Mouse (Mus musculus) kidney, postnatal 4 days (tissue): ENCODE results near the gene Rabepk.
"Not testable (repeated sequence)": the region's sequence is repeated elsewhere in the genome, so short reads cannot be mapped to it uniquely, and the experiment has no call there.

Source experiments
- DNase-seq, 2 experiments: peaks; one replicate each; pipeline ENCODE4 v3.0.0; 2021; ENCODE audit warnings: mixed read lengths in 2 of 2

Gene Rabepk

DNA sequence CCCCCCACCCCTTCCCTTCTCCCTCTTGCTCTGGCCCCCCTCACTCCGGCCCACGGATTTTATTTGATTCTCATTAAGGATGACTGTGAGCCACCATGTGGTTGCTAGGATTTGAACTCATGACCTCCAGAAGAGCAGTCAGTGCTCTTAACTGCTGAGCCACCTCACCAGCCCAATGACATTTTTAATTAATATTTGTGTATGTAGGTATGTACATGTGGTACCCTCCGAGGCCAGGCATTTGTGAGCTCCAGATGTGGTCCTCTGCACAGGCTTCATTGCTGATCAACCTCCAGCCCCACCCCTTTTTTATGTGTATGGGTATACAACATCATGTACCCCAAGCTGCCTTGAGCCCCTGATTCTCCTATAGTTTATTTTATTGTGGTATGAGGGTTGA is 4.0 kb upstream of the Rabepk start:
- DNase-seq: no peak

DNA sequence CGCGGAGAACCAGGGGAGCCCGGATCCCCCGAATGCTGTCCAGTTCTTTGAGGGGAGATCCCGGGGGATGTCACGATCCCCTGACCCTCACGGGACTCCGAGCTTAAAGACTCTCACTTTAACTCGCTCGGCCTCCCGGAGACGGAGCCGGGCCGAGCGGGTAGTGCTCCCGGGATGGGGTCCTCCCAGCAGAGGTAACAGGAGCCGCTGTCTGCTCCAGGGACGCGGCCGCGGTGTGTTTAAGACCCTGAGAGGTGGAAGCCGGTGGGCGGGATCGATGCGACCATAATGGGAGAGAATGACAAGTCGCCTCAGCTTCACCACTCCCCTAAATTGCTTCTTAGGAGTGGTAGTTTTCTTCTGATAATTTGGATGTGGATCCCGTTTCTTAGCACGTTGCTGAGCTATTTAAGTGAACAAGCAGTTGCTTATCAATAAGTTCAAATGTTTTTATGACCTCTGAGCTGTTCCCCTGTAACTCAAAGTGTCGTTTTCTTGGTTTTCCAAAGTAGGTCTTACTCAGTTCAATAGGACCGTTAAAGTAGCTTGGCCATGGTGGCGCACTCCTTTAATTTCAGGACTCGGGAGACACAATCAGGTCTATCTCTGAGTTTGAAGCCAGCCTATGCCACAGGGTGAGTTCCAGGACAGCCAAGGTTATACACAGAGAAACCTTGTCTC is 3.0 kb upstream of the Rabepk start:
- peak; percentile 58 to 74 for DNase-seq

DNA sequence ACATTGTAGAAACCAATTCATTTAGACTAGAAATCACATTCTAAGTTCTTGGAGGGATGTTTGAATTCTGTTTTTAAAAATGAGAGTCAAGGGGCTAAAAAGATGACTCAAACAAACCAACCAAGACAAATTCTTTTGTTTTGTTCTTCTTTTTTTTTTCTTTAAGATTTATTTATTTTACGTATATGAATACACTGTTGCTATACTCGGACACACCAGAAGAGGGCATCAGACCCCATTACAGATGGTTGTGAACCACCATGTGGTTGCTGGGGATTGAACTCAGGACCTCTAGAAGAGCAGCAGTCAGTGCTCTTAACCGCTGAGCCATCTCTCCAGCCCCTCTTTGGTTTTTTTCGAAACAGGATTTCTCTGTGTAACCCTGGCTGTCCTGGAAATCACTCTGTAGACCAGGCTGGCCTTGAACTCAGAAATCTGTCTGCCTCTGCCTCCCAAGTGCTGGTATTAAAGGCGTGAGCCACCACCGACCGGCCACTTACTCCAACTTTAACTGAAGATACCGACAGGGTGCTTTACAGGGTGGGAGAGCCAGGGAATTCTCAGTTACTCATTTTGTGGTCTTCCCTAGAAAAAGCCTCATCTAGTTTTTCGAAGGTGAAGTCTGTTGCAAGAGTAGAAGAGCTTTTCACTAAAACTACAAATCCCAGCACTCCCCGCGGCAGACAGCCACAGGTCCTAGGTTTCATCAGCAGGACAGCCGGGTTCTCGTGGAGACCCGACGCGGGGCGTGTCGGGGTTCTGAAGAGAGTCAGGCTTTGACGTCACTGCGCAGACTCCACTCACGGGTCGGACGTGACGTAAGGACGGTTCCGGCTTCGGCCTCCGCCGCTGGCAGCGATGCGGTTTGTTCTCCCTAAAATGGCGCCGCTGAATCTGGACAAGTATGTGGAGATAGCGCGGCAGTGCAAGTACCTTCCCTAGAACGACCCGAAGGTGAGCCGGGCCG is 2.1 kb upstream of the Rabepk start:
- peak; percentile 98 for DNase-seq

DNA sequence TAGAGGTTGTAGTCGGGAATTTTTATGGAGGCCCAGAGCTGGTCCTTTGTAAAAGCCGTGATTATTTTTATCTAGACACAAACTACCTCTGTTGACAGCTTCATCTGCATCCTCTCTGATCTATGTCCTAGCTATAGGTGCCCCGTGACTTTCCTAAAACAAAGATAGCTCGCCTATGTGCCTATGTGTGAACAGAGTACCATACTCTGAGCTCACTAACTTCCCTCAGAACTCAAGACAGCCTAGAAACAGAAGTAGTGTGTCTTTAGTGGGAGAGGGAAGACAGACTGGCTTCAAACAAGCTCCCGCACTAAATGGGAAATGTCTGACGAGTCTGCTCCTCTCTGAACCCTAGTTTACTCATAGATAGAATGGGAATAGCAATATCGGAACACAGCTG is 659 bp upstream of the Rabepk start:
- DNase-seq: no peak

DNA sequence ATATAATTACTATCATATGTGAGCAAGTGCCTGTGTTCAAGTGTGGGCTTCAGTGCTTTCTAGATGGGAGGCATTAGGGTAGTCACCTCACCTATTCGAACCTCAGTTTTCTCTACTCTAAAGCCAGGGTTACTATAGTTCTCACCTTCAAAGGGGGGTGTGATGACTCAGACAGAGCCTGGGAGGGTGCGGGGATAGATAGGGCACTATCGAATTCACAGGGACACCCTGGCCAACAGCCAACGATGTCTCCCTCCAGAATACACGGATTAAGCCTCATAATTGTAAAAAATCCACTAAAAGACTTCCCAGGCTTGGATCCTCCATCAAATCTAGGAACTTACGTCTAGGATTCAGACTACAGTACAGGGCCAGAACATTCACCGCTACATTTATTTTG is 4.3 kb downstream of the Rabepk start:
- DNase-seq: no peak

DNA sequence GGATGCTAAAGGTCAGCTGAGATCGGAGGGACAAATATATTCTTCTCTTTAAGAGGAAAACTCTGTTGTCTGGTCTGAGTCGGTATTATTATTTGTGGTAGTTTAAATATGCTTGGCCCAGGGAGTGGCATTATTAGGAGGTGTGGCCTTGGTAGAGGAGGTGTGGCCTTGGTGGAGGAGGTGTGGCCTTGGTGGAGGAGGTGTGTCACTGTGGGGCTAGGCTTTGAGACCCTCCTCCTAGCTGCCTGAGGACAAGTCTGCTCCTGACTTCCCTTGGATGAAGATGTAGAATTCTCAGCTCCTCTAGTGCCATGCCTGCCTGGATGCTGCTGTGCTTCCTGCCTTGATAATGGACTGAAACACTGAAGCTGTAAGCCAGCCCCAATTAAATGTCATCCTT is 5.2 kb downstream of the Rabepk start:
- no peak for DNase-seq

DNA sequence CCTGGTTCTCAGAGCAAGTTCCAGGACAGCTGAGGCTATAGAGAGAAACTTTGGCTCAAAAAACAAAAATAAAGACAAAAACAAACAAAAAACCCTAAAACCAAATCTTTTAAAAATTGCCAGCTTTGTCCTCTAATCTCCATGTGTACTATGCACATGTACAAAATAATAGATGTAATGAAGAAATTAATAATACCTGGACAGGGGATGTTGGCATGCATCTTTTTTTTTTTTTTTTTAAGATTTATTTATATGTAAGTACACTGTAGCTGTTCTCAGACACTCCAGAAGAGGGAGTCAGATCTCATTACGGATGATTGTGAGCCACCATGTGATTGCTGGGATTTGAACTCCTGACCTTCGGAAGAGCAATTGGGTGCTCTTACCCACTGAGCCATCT is 7.2 kb downstream of the Rabepk start:
- not testable (repeated sequence) for DNase-seq

DNA sequence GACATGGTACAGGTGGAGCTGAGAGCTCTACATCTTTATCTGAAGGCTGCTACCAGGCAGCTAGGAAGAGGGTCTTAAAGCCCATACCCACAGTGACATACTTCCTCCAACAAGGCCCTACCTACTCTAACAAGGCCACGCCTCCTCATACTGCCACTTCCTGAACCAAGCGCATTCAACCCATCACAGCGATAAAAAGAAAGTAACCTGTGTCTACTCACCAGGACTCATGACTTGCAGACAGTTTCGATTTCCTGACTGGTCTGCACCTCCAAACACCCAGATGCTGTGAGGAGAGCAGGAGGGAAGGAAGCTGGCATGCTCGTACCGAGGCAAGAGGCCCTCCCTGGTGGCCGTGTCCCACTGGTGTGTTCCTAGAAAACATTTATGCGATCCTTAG is 9.4 kb downstream of the Rabepk start:
- no peak for DNase-seq

DNA sequence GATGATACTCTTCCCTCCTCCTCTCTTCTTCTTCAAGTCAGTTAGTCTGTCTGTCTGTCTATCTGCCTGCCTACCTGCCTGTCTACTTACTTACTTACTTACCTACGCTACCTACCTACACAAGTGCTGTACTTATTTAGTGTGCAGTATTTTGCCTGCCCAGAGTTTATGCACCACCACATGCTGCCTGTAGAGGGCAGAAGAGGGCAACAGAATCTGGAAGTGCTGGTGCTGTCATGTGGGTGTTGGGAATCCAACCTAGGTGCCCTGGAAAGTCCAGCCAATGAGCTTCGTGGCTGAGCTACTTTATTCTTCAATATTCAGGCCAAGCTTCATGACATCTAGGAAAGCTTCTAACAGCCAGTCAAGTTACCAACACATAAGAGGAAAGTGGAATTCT is 15.6 kb downstream of the Rabepk start:
- DNase-seq: peak; percentile 57 to 60

DNA sequence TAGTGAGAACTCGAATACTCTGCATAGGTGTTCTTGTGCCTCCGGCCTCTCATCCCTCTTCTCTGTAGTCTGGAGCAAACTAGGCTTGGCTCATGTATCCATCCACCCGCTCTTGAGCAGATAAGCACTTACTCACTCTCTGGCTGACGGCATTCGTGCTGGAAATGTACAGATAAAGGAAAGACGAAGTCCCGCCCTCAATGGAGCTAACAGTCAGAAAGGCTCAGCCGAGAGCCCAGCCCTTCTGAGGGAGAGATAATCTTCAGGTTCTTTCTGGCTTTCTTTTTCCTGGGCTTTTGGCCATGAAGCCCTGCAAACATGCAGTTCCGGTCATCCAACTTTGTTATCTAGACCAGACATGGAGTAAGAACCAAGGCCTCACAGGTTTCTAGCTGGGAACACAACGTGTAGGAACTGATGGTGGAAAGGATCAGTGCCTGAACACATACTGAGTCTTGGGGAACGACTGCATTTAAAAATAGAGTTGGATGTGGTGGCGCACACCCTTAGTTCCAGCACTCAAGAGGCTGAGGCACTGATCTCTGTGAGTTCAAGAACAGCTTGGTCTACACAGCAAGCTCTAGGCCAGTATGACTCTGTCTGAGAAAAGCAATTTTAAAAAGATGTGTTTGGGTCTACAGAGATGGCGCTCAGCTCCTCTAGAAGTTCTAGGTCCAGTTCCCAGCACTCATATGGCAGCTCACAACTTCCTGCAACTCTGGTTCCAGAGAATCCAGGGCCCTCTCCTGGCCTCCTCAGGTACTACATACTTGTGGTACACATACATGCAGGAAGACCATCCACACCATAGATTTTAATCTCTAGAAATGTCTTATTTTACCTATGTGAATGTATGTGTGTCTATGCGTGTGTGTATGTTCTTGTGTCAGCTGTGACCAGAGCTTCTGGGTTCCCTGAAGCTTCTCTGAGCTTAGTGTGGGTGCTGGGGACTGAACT is 16.4 kb downstream of the Rabepk start:
- no peak for DNase-seq

DNA sequence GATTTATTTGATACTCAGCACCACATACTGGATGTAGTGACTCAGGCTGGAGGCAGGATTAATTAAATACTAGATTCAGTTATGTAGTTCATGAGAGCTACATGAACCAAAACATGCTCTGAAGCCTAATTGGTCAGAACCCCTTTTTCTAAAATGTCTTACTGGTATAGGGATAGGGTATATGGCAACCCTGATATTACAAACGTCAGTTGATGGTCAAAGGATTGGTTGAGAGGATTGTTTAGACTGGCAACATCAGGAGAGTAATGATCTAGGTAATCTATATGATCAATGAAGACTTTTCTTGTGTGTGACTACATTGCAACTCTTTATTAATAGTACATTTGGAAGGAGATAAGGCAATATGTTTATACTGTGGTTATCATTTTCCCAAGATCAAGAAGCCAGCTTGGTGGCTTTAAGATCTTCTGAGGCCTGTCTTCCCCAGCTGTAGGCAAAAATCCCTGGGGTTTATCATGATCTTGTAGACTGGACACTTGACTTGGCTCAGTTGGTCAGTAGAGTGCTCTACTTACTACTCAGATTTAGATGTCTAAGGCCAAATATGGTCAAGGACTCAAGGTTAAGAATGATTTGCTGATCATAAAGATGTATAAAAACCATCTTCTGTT is 22.4 kb downstream of the Rabepk start:
- no peak for DNase-seq

DNA sequence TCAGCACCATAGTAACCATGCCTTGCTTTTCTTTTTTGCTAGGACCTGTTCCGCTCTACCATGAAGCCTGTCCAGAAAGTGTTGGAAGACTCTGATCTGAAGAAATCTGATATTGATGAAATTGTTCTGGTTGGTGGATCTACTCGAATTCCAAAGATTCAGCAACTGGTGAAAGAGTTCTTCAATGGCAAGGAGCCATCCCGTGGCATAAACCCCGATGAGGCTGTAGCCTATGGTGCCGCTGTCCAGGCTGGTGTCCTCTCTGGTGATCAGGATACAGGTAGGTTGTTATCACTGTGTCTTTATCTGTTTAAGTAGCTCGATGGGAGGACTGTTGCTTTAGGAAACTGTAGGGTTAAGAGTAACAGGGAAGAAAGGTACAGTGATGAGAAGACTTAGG is 25.2 kb downstream of the Rabepk start:
- no peak for DNase-seq

DNA sequence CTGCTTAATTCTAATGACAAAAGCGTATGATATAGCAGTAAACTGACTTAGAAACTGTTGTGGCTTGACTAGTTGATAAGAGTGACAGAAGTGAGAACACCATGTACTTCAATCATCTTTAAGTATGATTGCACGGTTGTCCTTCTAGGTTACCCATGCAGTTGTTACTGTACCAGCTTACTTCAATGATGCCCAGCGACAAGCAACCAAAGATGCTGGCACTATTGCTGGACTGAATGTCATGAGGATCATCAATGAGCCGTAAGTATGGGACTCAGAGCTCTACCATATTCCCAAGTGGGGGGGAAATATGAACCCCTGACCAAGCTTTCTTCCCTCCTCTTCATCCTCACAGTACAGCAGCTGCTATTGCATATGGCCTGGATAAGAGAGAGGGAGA is 26.0 kb downstream of the Rabepk start:
- no peak for DNase-seq

DNA sequence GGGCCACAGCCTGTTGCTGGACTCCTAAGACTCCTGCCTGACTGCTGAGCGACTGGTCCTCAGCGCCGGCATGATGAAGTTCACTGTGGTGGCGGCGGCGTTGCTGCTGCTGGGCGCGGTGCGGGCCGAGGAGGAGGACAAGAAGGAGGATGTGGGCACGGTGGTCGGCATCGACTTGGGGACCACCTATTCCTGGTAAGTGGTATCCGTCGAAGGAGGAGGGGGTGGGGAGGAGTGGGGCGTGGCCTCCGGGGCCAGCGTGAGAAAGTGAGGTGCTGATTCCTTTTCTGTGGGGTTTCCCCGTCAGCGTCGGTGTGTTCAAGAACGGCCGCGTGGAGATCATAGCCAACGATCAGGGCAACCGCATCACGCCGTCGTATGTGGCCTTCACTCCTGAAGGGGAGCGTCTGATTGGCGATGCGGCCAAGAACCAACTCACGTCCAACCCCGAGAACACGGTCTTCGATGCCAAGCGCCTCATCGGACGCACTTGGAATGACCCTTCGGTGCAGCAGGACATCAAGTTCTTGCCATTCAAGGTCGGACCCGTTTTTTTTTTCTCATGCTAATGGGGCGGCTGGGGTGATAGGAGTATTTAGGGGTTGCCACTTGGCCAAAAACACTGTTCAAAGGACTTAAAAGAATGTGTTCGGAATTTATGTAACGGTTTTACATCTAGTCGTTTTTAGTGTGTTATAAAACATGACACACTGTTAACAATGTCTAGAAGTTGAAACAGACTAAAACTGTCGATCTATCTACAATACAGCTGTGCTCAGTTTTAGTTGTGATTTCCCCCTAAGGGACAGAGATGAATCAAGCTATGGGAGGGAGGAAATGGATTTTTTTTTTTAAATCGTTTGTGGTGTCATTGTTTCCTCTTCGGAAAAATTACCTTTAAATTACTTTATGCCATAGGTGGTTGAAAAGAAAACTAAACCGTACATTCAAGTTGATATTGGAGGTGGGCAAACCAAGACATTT is 27.2 kb downstream of the Rabepk start:
- no peak for DNase-seq

DNA sequence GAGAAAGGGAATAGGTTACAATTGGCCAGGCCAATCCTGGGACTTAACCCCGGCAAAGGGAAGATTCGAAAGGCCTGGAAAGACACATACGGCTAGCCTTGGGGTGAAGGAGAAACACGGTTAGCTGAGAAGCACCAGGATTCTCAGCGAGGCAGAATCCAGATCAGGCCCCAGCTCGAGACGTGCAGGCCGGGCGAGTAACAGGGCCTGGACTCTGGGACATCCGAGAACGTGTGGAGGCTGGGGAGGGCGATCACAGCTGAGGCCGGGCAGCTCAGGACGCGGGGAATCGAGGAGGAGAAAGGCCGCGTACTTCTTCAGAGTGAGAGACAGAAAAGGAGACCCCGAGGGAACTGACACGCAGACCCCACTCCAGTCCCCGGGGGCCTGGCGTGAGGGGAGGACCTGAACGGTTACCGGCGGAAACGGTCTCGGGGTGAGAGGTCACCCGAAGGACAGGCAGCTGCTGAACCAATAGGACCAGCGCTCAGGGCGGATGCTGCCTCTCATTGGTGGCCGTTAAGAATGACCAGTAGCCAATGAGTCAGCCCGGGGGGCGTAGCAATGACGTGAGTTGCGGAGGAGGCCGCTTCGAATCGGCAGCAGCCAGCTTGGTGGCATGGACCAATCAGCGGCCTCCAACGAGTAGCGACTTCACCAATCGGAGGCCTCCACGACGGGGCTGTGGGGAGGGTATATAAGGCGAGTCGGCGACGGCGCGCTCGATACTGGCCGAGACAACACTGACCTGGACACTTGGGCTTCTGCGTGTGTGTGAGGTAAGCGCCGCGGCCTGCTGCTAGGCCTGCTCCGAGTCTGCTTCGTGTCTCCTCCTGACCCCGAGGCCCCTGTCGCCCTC is 28.1 kb downstream of the Rabepk start, which contains the start of gene Hspa5:
Gene Hspa5, plus strand, starts transcription at position 603 of the 859 bp plus-strand sequence.
- peak; percentile 98 to 99 for DNase-seq

DNA sequence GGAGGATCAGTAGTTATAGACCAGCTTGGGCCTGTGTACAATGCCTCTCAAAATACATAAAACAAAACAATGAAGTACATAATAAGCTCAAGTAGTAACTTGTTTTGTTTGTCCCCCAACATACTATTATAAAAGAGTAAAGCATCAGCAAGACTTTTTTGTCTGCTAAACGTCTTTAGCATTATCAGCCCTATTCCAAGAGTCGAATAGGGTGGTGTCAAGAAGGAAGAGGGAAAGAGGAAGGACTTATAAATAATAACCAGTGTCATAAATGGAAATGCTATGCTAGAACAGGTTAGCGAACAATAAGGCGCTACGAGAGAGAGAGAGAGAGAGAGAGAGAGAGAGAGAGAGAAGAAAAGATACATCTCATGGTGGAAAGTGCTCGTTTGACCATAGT is 28.8 kb downstream of the Rabepk start:
- DNase-seq: no peak

DNA sequence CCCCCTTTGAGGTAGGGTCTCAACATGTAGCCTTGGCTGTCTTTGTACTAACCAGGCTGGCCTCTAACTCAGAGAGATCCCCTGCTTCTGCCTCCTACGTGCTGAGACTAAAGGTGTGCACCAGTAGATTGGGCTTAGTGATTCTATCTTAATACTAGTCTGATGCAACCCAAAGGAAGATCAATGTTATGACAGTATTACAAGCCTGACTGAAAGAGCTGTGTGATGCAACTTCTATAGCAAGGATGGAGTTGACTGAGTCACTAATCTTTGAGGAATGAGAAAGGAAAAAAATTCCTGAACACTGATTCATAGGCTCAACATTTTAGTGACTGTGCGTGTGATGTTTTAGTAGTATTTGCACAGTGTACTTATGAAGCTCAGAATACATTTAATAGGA is 29.7 kb downstream of the Rabepk start:
- DNase-seq: no peak

DNA sequence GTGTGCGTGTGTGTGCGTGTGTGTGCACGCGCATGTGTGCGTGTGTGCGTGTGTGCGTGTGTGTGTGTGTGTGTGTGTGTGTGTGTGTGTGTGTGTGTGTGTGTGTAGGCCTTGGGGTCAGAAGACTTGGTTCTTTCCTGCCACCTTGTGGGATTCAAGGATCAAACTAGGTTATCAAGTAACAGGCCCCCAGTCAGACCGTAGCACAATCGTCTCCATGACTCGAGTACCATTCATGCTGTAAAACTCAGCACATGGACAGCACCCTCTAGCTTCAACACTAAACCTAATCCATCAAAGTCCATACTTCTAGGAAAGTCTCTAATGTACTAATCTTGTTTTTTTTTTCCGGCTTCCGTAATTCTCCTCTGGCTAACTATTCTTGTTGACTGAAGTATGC is 34.9 kb downstream of the Rabepk start:
- no peak for DNase-seq

DNA sequence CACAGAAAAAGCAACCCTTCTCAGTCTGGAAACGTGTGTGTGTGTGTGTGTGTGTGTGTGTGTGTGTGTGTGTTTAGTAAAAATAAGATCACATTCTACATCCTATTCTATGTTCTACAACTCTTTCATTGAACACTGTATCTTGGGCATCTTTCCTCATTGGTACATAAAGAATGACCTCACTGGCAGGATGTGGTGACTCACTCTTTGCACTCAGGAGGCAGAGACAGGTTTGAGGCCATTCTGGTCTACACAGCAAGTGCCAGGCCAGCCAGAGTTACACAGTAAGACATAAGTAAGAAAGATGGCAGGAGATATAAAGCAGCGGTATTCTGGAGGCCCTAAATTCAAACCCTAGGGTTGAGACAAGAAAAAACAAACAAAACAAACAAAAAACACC is 36.8 kb downstream of the Rabepk start:
- DNase-seq: no peak

DNA sequence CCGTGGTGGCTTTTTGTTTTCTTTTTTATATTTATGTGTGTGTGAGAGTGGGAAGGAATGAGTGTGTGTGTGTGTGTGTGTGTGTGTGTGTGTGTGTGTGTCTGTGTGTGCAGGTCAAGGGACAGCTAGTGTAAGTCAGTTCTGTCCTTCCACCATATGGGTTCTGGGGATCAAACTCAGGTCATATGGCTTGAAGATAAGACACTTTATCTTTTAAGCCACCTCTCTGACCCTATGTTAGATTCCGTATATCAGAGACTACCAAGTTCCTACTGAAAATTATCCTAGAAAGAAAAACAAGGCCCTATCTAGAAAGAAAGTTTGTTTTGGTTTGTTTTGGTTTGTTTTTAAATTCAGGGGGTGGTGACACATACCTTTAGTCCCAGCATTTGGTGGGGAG is 37.5 kb downstream of the Rabepk start:
- no peak for DNase-seq
